Mouse (Mus musculus) layer of hippocampus, adult 2 months (tissue): ENCODE results near the gene Ubr4. TPM values are rescaled to one million over a fixed set of nuclear protein-coding genes. Genes with fewer than 3 reads are reported as not detected.

Experiments used
- DNase-seq, 2 experiments: peaks; one replicate each; pipeline ENCODE4 v3.0.0; 2022; ENCODE audit warnings: low spot score in 2 of 2
- H3K27ac ChIP-seq: fragments of 200-600 bp; 2 replicates; pipeline ENCODE4 v1.8.1; 2022
- H3K4me3 ChIP-seq: fragments of 200-600 bp; 2 replicates; pipeline ENCODE4 v1.8.1; 2022; ENCODE audit warnings: mild to moderate bottlenecking
- CTCF ChIP-seq: fragments of 200-600 bp; conservative IDR thresholded peaks from 2 replicates; pipeline ENCODE4 v1.8.1; 2022; ENCODE audit warnings: antibody characterized with exemption, mild to moderate bottlenecking, moderate library complexity
- total RNA-seq, 2 experiments: library from RNA; stranded (reverse); gene quantifications; 2 replicates each; pipeline ENCODE4 v1.2.3; 2021

Gene Ubr4
- total RNA-seq, 2 experiments from 2014 or later: 171 to 176 TPM

GRCm38 (mm10) chr4:139421621-139422020, 69.2 kb downstream of the Ubr4 start:
- DNase-seq: no peak
- no peak overlapping the region for H3K27ac ChIP-seq
- no peak for TF ChIP-seq CTCF
- no peak overlapping the region for H3K4me3 ChIP-seq

- no peak for TF ChIP-seq CTCF
- no peak for DNase-seq
- H3K27ac ChIP-seq: no peak overlapping the region
- no peak overlapping the region for H3K4me3 ChIP-seq
Measured at GRCm38 (mm10) chr4:139422409-139422808, 70.0 kb downstream of the Ubr4 start.

GRCm38 (mm10) chr4:139423270-139423669, 70.9 kb downstream of the Ubr4 start:
- TF ChIP-seq CTCF: no peak
- H3K27ac ChIP-seq: no peak overlapping the region
- H3K4me3 ChIP-seq: no peak overlapping the region
- DNase-seq: no peak

DNA sequence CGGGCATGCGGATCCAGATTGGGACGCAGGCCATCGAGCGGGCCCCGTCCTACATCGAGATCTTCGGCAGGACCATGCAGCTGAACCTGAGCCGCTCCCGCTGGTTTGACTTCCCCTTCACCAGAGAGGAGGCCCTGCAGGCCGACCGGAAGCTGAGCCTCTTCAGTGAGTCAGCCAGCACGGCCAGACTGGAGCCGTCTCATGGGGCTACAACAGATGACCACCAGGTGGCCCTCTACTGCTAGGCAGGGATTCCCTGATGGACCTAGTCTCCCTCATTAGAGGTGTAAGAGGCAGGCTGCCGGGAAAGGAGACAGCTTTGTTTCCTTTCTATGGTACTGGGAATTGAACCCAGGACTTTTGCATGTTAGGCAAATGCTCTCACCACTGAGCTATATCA, 77.8 kb downstream of the Ubr4 start:
- TF ChIP-seq CTCF: peak; percentile 85
- peak; percentile 63 to 66 for DNase-seq
- no peak overlapping the region for H3K4me3 ChIP-seq
- peak overlapping the region; percentile 90 for H3K27ac ChIP-seq

GRCm38 (mm10) chr4:139430891-139431290, 78.5 kb downstream of the Ubr4 start:
- H3K27ac ChIP-seq: peak overlapping the region; percentile 90; the same call in 1 of the 2 replicates
- DNase-seq: no peak
- TF ChIP-seq CTCF: no peak

GRCm38 (mm10) chr4:139432966-139433765, 80.8 kb downstream of the Ubr4 start:
- DNase-seq: peak; percentile 26 to 32
- no peak overlapping the region for H3K4me3 ChIP-seq
- peak overlapping the region; percentile 90 for H3K27ac ChIP-seq
- TF ChIP-seq CTCF: no peak

More at GRCm38 (mm10) chr4:139430891-139431290, 78.5 kb downstream of the Ubr4 start:
- H3K4me3 ChIP-seq: no peak overlapping the region

DNA sequence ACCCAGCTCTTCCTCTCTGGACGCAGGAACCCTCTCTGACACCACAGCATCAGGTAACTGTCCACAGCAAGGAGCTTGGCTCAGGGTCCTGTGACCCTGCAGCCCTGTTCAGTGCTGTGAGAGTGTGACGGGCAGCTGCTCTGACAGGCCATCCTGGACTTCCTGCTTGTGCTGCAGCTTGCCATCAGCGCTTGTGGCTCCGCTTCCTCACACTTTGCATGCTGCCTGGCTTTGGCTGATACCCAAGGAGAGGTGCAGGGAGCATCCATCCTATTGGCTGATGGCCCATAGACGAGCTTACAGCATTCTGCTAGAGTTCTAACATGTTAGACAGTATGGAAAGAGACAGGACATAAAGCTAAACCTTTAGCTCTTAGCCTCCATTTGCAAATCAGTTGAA, 88.8 kb downstream of the Ubr4 start:
- TF ChIP-seq CTCF: no peak
- no peak overlapping the region for H3K4me3 ChIP-seq
- no peak for DNase-seq

DNA sequence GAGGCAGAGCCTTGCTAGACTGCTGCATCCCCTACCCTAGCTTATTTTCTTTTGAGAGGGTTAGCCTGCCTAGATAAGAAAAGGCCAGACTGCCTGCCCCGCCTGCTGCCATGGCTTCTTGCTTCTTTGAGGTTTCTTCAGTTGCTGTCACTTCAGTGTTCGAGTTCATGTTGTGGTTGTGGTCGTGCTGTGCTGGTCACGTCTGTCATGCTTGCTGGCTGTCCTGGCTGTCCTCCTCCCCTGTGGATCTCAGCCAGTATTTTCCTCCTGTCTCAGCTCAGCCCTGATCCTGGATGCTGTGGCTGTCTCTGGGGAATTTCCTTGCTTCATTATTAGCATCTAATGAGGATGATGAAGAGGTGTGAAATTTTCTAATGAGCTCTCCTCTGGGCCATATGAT, 89.4 kb downstream of the Ubr4 start:
- DNase-seq: no peak
- no peak overlapping the region; the same call in 1 of the 2 replicates for H3K27ac ChIP-seq
- no peak for TF ChIP-seq CTCF
- no peak overlapping the region for H3K4me3 ChIP-seq

More for the DNA sequence above, 88.8 kb downstream of the Ubr4 start:
- H3K27ac ChIP-seq: no peak overlapping the region

- DNase-seq: no peak
- no peak overlapping the region for H3K27ac ChIP-seq
- H3K4me3 ChIP-seq: no peak overlapping the region
- TF ChIP-seq CTCF: no peak
Measured at GRCm38 (mm10) chr4:139442391-139443355, 90.3 kb downstream of the Ubr4 start.

GRCm38 (mm10) chr4:139444315-139444714, 91.9 kb downstream of the Ubr4 start:
- TF ChIP-seq CTCF: no peak
- no peak for DNase-seq
- no peak overlapping the region for H3K27ac ChIP-seq
- H3K4me3 ChIP-seq: no peak overlapping the region

- no peak for DNase-seq
- Histone ChIP-seq H3K4me3 (no peak overlapping the region), H3K27ac (no peak overlapping the region)
- no peak for TF ChIP-seq CTCF
Measured at GRCm38 (mm10) chr4:139446176-139446575, 93.8 kb downstream of the Ubr4 start.

- Histone ChIP-seq H3K27ac (no peak overlapping the region), H3K4me3 (no peak overlapping the region)
- TF ChIP-seq CTCF: no peak
- no peak for DNase-seq
Measured at GRCm38 (mm10) chr4:139446731-139447675, 94.6 kb downstream of the Ubr4 start.
